Mouse (Mus musculus) midbrain, postnatal 0 days (tissue): ENCODE measurements around the gene Sec22a. TPM values are rescaled to one million over a fixed set of nuclear protein-coding genes. Genes with fewer than 3 reads are reported as not detected.
A peak's percentile ranks its signal among the peaks of the same experiment; 100 is the strongest.

Experiments
- ATAC-seq: fragments of 200-750 bp; cut with Nextera tagmentation; 2 replicates; pipeline ENCODE4 v1.8.0; 2017; ENCODE audit warnings: moderate number of reproducible peaks, mild to moderate bottlenecking, moderate TSS enrichment, moderate library complexity; ENCODE audit not compliant: low FRiP score
- DNase-seq: peaks from one replicate; pipeline ENCODE4 v3.0.0-alpha.2; 2015; ENCODE audit warnings: low spot score
- H3K27ac ChIP-seq: fragments of 300-500 bp; sonication (generic); 2 replicates; pipeline ENCODE4 v1.5.1; 2014; ENCODE audit warnings: low read depth, mild to moderate bottlenecking, low read length, mixed read lengths
- H3K27me3 ChIP-seq: fragments of 300-500 bp; sonication (generic); 2 replicates; pipeline ENCODE4 v1.6.1; 2014; ENCODE audit warnings: low read length, control low read depth, mixed read lengths; ENCODE audit not compliant: insufficient read depth
- H3K36me3 ChIP-seq: fragments of 300-500 bp; sonication (generic); 2 replicates; pipeline ENCODE4 v1.6.1; 2014; ENCODE audit warnings: low read length, control low read depth, mixed read lengths; ENCODE audit not compliant: insufficient read depth
- H3K4me1 ChIP-seq: fragments of 300-500 bp; sonication (generic); 2 replicates; pipeline ENCODE4 v1.6.1; 2014; ENCODE audit warnings: mild to moderate bottlenecking, control low read depth, antibody characterized with exemption, low read length, mixed read lengths; ENCODE audit not compliant: insufficient read depth
- H3K4me2 ChIP-seq: fragments of 300-500 bp; sonication (generic); 2 replicates; pipeline ENCODE4 v1.6.1; 2014; ENCODE audit warnings: low read depth, mild to moderate bottlenecking, low read length, mixed read lengths; ENCODE audit not compliant: poor library complexity, severe bottlenecking
- H3K4me3 ChIP-seq: fragments of 300-500 bp; sonication (generic); 2 replicates; pipeline ENCODE4 v1.5.1; 2014; ENCODE audit warnings: low read depth, mild to moderate bottlenecking, low read length, moderate library complexity
- H3K9ac ChIP-seq: fragments of 300-500 bp; sonication (generic); replicated peaks from 2 replicates; pipeline ENCODE4 v1.6.1; 2014; ENCODE audit warnings: mild to moderate bottlenecking, low read length, moderate library complexity, mixed read lengths; ENCODE audit not compliant: poor library complexity, severe bottlenecking
- H3K9me3 ChIP-seq: fragments of 300-500 bp; sonication (generic); 2 replicates; pipeline ENCODE4 v1.6.1; 2016; ENCODE audit warnings: low read length, control low read depth
- CTCF ChIP-seq: IDR thresholded peaks from 2 replicates; pipeline ENCODE4 v1.5.1; 2016; ENCODE audit warnings: antibody characterized with exemption, mild to moderate bottlenecking
- WGBS: fragments of 180-500 bp; shearing (Covaris S2); extraction: QIAGEN DNeasy Blood & Tissue Kit; methylation state at CpG from one replicate; pipeline ENCODE4 v1.1.7; 2014; 5-methylcytosine and 5-hydroxymethylcytosine counted together
- polyA plus RNA-seq: library from polyadenylated mRNA; unstranded; fragments of >200 nt; fragmentation: Nextera tagmentation; extraction: Ambion mirVana; gene quantifications from 2 replicates; pipeline ENCODE4 v1.2.1, GENCODE M21; 2015
- total RNA-seq: library from RNA; depleted of rRNA; stranded (reverse); fragments of >200 nt; gene quantifications from 2 replicates; pipeline ENCODE4 v1.2.3, GENCODE M21; 2014

Gene Sec22a
- total and polyA plus RNA-seq, 2 experiments from 2014 or later = 22.4 to 39.9 TPM

DNA sequence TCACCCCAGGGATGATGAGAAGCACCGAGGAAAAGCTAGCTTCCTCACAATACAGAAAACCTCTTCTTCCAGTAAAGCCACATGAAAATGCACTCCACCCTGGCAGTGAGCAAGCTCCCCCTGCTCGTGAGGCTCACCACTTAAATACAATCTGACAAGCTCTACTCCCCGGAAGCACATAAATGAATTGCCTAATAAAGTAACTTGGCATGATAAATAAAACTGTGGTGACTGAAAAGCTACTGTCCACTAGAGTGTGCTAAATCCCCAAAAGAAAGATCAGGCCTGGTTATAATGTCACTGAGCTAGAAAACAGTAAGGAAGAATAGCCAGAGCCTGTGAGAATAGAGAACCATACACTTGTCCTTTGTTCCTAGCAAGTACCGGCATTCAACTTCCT is 44.4 kb downstream of the Sec22a start:
- H3K4me1 ChIP-seq = no peaks in the 10 kb centered on the region
- H3K9me3 ChIP-seq = no peaks in the 10 kb centered on the region
- no peaks in the 10 kb centered on the region; the same call in 1 of the 2 replicates for H3K36me3 ChIP-seq
- DNase-seq (peak; percentile 77), ATAC-seq (peak; percentile 16; the same call in 1 of the 2 replicates)
- H3K4me3 ChIP-seq = no peak overlapping the region
- WGBS = 20% methylated on average over 4 of the region's 4 CpGs
- TF ChIP-seq CTCF = peak; percentile 90
- H3K4me2 ChIP-seq = no peak overlapping the region
- H3K9ac ChIP-seq = no peak overlapping the region
- no peaks in the 10 kb centered on the region for H3K27me3 ChIP-seq
- H3K27ac ChIP-seq = no peak overlapping the region

DNA sequence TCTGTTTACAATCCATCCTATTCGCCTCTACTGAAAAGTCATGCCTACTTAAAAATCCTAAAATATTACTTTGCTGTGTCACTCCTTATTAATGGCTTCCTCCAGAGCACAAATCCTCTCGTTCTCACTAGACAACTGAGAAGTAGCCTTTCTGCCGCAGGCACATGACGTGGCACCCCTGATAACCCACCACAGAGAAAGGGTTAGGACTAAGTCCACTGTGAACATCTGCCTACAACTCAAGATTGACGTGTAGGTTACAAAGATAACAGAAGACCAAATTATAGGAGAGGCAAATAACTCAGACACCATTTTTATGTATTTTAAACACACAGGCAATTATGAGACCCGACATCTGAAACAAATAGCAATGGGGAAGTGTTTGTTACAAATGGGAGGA is 45.3 kb downstream of the Sec22a start:
- Histone ChIP-seq H3K36me3 (peaks cover 4% of the 10 kb centered on the region; the same call in 1 of the 2 replicates), H3K9me3 (no peaks in the 10 kb centered on the region), H3K4me3 (no peak overlapping the region), H3K27ac (no peak overlapping the region), H3K9ac (no peak overlapping the region), H3K4me2 (no peak overlapping the region), H3K27me3 (no peaks in the 10 kb centered on the region), H3K4me1 (no peaks in the 10 kb centered on the region)
- ATAC-seq (no peak), DNase-seq (no peak)
- TF ChIP-seq CTCF = no peak
- 85% methylated on average over 6 of the region's 6 CpGs for WGBS

DNA sequence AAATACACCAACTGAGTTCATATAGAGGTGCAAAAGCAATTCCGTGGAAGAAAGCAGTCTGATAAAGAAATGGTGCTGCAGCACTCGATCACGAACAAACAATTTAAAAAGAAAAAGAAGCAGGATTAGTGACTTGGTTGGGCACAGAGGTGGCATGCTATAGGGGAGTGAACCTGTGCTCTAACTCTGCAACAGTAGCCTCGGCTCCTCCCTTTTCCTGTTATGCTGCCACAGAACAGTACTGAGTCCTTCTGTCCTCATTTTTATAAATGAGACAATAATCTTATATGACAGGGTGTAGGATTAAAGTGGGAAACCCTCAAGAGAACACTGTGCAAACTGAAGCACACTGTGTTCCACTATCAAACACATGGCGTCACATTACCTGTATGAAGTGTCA is 46.3 kb downstream of the Sec22a start:
- DNase-seq (no peak), ATAC-seq (no peak)
- H3K9me3 ChIP-seq = no peaks in the 10 kb centered on the region
- H3K4me2 ChIP-seq = no peak overlapping the region
- H3K4me3 ChIP-seq = no peak overlapping the region
- no peak overlapping the region for H3K27ac ChIP-seq
- no peak for TF ChIP-seq CTCF
- H3K4me1 ChIP-seq = no peaks in the 10 kb centered on the region
- 91% methylated on average over 5 of the region's 5 CpGs for WGBS
- 0 out of 2 replicates have a peak, but pooled peaks cover 5% of the 10 kb centered on the region for H3K36me3 ChIP-seq
- no peak overlapping the region for H3K9ac ChIP-seq
- no peaks in the 10 kb centered on the region for H3K27me3 ChIP-seq

DNA sequence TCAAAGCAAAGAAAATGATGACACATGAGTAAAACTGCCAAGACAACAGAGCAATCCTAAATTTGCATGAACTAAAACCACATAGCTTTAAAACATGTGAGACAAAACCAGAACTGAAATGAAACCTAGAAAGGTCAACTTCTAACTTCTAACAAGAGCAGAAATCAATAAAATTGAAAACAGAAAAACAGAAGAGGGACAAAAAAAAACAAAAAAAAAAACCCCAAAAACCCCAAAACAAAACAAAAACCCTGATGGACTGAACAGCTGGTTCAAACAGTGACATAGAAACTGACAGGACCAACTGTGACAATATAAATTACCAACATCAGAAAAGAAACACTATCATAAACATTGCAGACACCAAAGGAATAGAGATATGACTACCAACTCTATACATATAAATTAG is 46.9 kb downstream of the Sec22a start:
- ATAC-seq (no peak), DNase-seq (no peak)
- Histone ChIP-seq H3K27ac (no peak overlapping the region), H3K4me1 (no peaks in the 10 kb centered on the region), H3K9me3 (no peaks in the 10 kb centered on the region), H3K4me3 (no peak overlapping the region), H3K27me3 (no peaks in the 10 kb centered on the region), H3K4me2 (no peak overlapping the region), H3K9ac (no peak overlapping the region), H3K36me3 (0 out of 2 replicates have a peak, but pooled peaks cover 5% of the 10 kb centered on the region)
- TF ChIP-seq CTCF = no peak

DNA sequence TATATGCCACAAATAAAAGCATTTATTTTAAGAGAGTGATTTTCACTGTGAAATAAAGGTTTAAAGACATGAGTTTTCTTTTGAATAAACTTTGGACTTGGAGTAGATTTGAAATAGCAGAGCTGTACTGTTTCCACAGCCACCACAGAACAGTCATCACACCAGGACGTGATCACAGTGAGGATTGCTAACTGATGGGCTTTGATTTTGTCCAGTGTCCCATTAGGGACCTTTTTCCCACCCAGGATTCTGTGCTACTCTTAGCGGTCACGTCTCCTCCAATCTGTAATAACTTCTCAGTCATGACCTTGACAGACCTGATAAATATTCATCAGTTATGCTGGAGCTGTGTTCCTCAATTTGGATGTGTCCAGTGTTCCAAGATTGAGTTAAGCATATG is 48.2 kb downstream of the Sec22a start:
- Histone ChIP-seq H3K27me3 (no peaks in the 10 kb centered on the region), H3K4me2 (no peak overlapping the region), H3K27ac (no peak overlapping the region), H3K9me3 (no peaks in the 10 kb centered on the region), H3K36me3 (0 out of 2 replicates have a peak, but pooled peaks cover 5% of the 10 kb centered on the region), H3K4me3 (no peak overlapping the region), H3K9ac (no peak overlapping the region), H3K4me1 (no peaks in the 10 kb centered on the region)
- 48% methylated on average over 3 of the region's 3 CpGs for WGBS
- no peak for TF ChIP-seq CTCF
- DNase-seq = no peak
- no peak for ATAC-seq

DNA sequence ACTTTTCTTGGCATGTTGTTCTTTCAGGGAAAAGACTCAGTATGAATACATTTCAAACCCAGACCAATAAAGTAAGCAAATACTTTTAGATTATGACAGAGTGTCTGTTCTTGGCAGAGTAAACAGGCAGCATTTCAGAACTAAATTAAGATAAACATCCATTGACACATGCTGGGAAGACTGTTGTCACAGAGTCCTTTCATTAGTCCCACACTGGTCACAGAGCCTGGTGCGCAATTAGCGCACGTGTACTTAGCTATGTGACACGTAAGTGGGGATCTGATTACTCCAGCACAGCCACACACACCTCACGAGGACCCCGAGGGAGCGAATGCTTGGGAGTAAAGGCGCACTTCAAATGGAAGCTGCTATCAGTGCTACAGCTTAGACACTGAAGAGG is 52.1 kb downstream of the Sec22a start:
- DNase-seq = peak; percentile 5
- Histone ChIP-seq H3K36me3 (0 out of 2 replicates have a peak, but pooled peaks cover 5% of the 10 kb centered on the region), H3K4me3 (no peak overlapping the region), H3K4me2 (no peak overlapping the region), H3K27me3 (no peaks in the 10 kb centered on the region), H3K27ac (no peak overlapping the region), H3K9ac (no peak overlapping the region), H3K9me3 (no peaks in the 10 kb centered on the region), H3K4me1 (no peaks in the 10 kb centered on the region)
- ATAC-seq = no peak
- WGBS = 67% methylated on average over 8 of the region's 8 CpGs
- no peak for TF ChIP-seq CTCF
